Mouse (Mus musculus): ENCODE results near the gene Urm1. TPM values are rescaled to one million over a fixed set of nuclear protein-coding genes. Genes with fewer than 3 reads are reported as not detected.

The Urm1 gene
- polyA plus RNA-seq, 1 experiment: 31.9 TPM

GRCm38 (mm10) chr2:29858748-29859473 is 39.0 kb downstream of the Urm1 start:
- DNase-seq (ENCODE audit: low read depth in 1 of 2, low spot score in 2 of 2): peak in 1 of 2 experiments; percentile 10
- Histone ChIP-seq H3K4me3 (ENCODE audit: extremely low read depth, insufficient read depth, insufficient read length) (no peak overlapping the region), H3K27ac (ENCODE audit: insufficient read depth, low read length) (no peak overlapping the region), H3K4me1 (ENCODE audit: control insufficient read depth, insufficient read depth, insufficient read length) (no peaks in the 10 kb centered on the region), H3K36me3 (ENCODE audit: control insufficient read depth, insufficient read depth, low read length) (no peaks in the 10 kb centered on the region), H3K27me3 (ENCODE audit: control insufficient read depth, insufficient read depth, low read length) (no peaks in the 10 kb centered on the region)
- WGBS: 4% methylated on average over 5 of the region's 5 CpGs
- TF ChIP-seq CTCF (IDR thresholded peaks at IDR 0.05; ENCODE audit: extremely low read depth, insufficient read depth, insufficient read length, insufficient replicate concordance) (peak; percentile 29; the same call in 1 of the 2 replicates), POLR2A (IDR thresholded peaks at IDR 0.05; ENCODE audit: low read depth, low read length) (no peak)

GRCm38 (mm10) chr2:29865125-29865524 is 45.2 kb downstream of the Urm1 start:
- H3K4me3 ChIP-seq (ENCODE audit: extremely low read depth, insufficient read depth, insufficient read length): no peak overlapping the region
- 77% methylated on average over 4 of the region's 4 CpGs for WGBS
- H3K27ac ChIP-seq (ENCODE audit: insufficient read depth, low read length): no peak overlapping the region
- H3K36me3 ChIP-seq (ENCODE audit: control insufficient read depth, insufficient read depth, low read length): no peaks in the 10 kb centered on the region
- peaks cover 3% of the 10 kb centered on the region; the same call in 1 of the 2 replicates for H3K4me1 ChIP-seq (ENCODE audit: control insufficient read depth, insufficient read depth, insufficient read length)
- no peaks in the 10 kb centered on the region for H3K27me3 ChIP-seq (ENCODE audit: control insufficient read depth, insufficient read depth, low read length)
- no peak for DNase-seq (ENCODE audit: low read depth in 1 of 2, low spot score in 2 of 2)
- no peak for TF ChIP-seq POLR2A (IDR thresholded peaks at IDR 0.05; ENCODE audit: low read depth, low read length)
- TF ChIP-seq CTCF (IDR thresholded peaks at IDR 0.05; ENCODE audit: extremely low read depth, insufficient read depth, insufficient read length, insufficient replicate concordance): no peak

- peak within 1 kb of the TSS; percentile 51 for H3K27ac ChIP-seq (ENCODE audit: insufficient read depth, low read length)
- TF ChIP-seq CTCF (IDR thresholded peaks at IDR 0.05; ENCODE audit: extremely low read depth, insufficient read depth, insufficient read length, insufficient replicate concordance) (peak; percentile 91), POLR2A (IDR thresholded peaks at IDR 0.05; ENCODE audit: low read depth, low read length) (no peak)
- 1% methylated on average over 37 of the region's 44 CpGs for WGBS
- H3K4me1 ChIP-seq (ENCODE audit: control insufficient read depth, insufficient read depth, insufficient read length): peaks cover 3% of the 10 kb centered on the region; the same call in 1 of the 2 replicates
- H3K4me3 ChIP-seq (ENCODE audit: extremely low read depth, insufficient read depth, insufficient read length): peak within 1 kb of the TSS; percentile 79
- DNase-seq (ENCODE audit: low read depth in 1 of 2, low spot score in 2 of 2): peak; percentile 59 to 74
- H3K36me3 ChIP-seq (ENCODE audit: control insufficient read depth, insufficient read depth, low read length): no peaks in the 10 kb centered on the region
- no peaks in the 10 kb centered on the region for H3K27me3 ChIP-seq (ENCODE audit: control insufficient read depth, insufficient read depth, low read length)
Observed at GRCm38 (mm10) chr2:29868949-29869645, 49.2 kb downstream of the Urm1 start, which contains the start of gene Cercam. Cercam (plus strand) TSS chr2:29869164.

GRCm38 (mm10) chr2:29869646-29870451 is 50.0 kb downstream of the Urm1 start:
- H3K27me3 ChIP-seq (ENCODE audit: control insufficient read depth, insufficient read depth, low read length): no peaks in the 10 kb centered on the region
- peaks cover 3% of the 10 kb centered on the region; the same call in 1 of the 2 replicates for H3K4me1 ChIP-seq (ENCODE audit: control insufficient read depth, insufficient read depth, insufficient read length)
- H3K36me3 ChIP-seq (ENCODE audit: control insufficient read depth, insufficient read depth, low read length): no peaks in the 10 kb centered on the region
- peak overlapping the region; percentile 79 for H3K4me3 ChIP-seq (ENCODE audit: extremely low read depth, insufficient read depth, insufficient read length)
- DNase-seq (ENCODE audit: low read depth in 1 of 2, low spot score in 2 of 2): no peak
- WGBS: 3% methylated on average over 17 of the region's 17 CpGs
- no peak for TF ChIP-seq POLR2A (IDR thresholded peaks at IDR 0.05; ENCODE audit: low read depth, low read length)
- TF ChIP-seq CTCF (IDR thresholded peaks at IDR 0.05; ENCODE audit: extremely low read depth, insufficient read depth, insufficient read length, insufficient replicate concordance): no peak
- H3K27ac ChIP-seq (ENCODE audit: insufficient read depth, low read length): peak overlapping the region; percentile 51

- no peaks in the 10 kb centered on the region for H3K36me3 ChIP-seq (ENCODE audit: control insufficient read depth, insufficient read depth, low read length)
- TF ChIP-seq POLR2A (IDR thresholded peaks at IDR 0.05; ENCODE audit: low read depth, low read length) (no peak), CTCF (IDR thresholded peaks at IDR 0.05; ENCODE audit: extremely low read depth, insufficient read depth, insufficient read length, insufficient replicate concordance) (no peak)
- DNase-seq (ENCODE audit: low read depth in 1 of 2, low spot score in 2 of 2): no peak
- no peak overlapping the region for H3K27ac ChIP-seq (ENCODE audit: insufficient read depth, low read length)
- 96% methylated on average over 10 of the region's 10 CpGs for WGBS
- peaks cover 3% of the 10 kb centered on the region; the same call in 1 of the 2 replicates for H3K4me1 ChIP-seq (ENCODE audit: control insufficient read depth, insufficient read depth, insufficient read length)
- no peak overlapping the region for H3K4me3 ChIP-seq (ENCODE audit: extremely low read depth, insufficient read depth, insufficient read length)
- no peaks in the 10 kb centered on the region for H3K27me3 ChIP-seq (ENCODE audit: control insufficient read depth, insufficient read depth, low read length)
Observed at GRCm38 (mm10) chr2:29872581-29873295, 52.9 kb downstream of the Urm1 start.

- Histone ChIP-seq H3K4me1 (ENCODE audit: control insufficient read depth, insufficient read depth, insufficient read length) (peaks cover 3% of the 10 kb centered on the region; the same call in 1 of the 2 replicates), H3K27ac (ENCODE audit: insufficient read depth, low read length) (no peak overlapping the region), H3K27me3 (ENCODE audit: control insufficient read depth, insufficient read depth, low read length) (no peaks in the 10 kb centered on the region), H3K4me3 (ENCODE audit: extremely low read depth, insufficient read depth, insufficient read length) (no peak overlapping the region), H3K36me3 (ENCODE audit: control insufficient read depth, insufficient read depth, low read length) (no peaks in the 10 kb centered on the region)
- 77% methylated on average over 4 of the region's 4 CpGs for WGBS
- TF ChIP-seq CTCF (IDR thresholded peaks at IDR 0.05; ENCODE audit: extremely low read depth, insufficient read depth, insufficient read length, insufficient replicate concordance) (no peak), POLR2A (IDR thresholded peaks at IDR 0.05; ENCODE audit: low read depth, low read length) (no peak)
- no peak for DNase-seq (ENCODE audit: low read depth in 1 of 2, low spot score in 2 of 2)
Observed at GRCm38 (mm10) chr2:29873801-29874200, 53.9 kb downstream of the Urm1 start.
